Mouse (Mus musculus): ENCODE data around the gene Cdkal1. TPM values are rescaled to one million over a fixed set of nuclear protein-coding genes. Genes with fewer than 3 reads are reported as not detected.

Gene Cdkal1
- polyA plus RNA-seq, 1 experiment from 2014 or later, result 29.0 TPM

- H3K9ac ChIP-seq (ENCODE audit: low read depth, low read length), result no peak overlapping the region
- H3K4me3 ChIP-seq (ENCODE audit: low read depth, low read length), result no peak overlapping the region
- H3K36me3 ChIP-seq (ENCODE audit: control insufficient read depth, insufficient read depth, low read length), result no peaks in the 10 kb centered on the region
- H3K27me3 ChIP-seq (ENCODE audit: control insufficient read depth, insufficient read depth, low read length), result no peaks in the 10 kb centered on the region
- no peak for ATAC-seq (ENCODE audit: low FRiP score)
- no peaks in the 10 kb centered on the region for H3K4me1 ChIP-seq (replicated peaks; ENCODE audit: control insufficient read depth, insufficient read depth, low read length)
- no peak overlapping the region for H3K4me2 ChIP-seq (replicated peaks; ENCODE audit: low read depth, low read length)
- 63% methylated on average over 2 of the region's 2 CpGs for WGBS
- no peak for DNase-seq (ENCODE audit: low spot score)
- H3K27ac ChIP-seq (ENCODE audit: low read depth, low read length), result no peak overlapping the region
- no peaks in the 10 kb centered on the region for H3K9me3 ChIP-seq (ENCODE audit: control insufficient read depth, low read length)
Observed at GRCm38 (mm10) chr13:29599646-29600045, 255.8 kb downstream of the Cdkal1 start.

DNA sequence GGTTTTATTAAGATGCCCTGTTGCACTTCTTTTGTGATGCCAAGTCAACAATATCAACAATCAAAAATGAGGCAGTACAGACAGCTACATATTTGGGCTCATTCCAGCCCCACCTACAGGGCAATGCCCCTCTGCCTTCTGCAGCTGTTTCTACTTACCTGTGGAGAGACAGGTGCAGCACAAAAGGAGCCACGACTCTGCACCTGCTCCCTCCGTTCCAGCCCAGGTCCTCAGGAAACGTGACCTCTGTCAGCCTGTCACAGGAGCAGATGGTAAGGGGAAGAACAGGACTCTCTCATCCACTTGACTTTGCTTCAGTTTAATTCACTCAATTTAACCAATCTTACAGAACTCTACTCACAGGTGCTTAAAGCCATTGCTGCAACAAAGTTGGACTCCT is 258.7 kb downstream of the Cdkal1 start:
- no peak overlapping the region for H3K27ac ChIP-seq (ENCODE audit: low read depth, low read length)
- DNase-seq (ENCODE audit: low spot score) (no peak), ATAC-seq (ENCODE audit: low FRiP score) (no peak)
- H3K9ac ChIP-seq (ENCODE audit: low read depth, low read length), result no peak overlapping the region
- no peaks in the 10 kb centered on the region for H3K4me1 ChIP-seq (replicated peaks; ENCODE audit: control insufficient read depth, insufficient read depth, low read length)
- no peaks in the 10 kb centered on the region; the same call in 1 of the 2 replicates for H3K9me3 ChIP-seq (ENCODE audit: control insufficient read depth, low read length)
- no peak overlapping the region for H3K4me3 ChIP-seq (ENCODE audit: low read depth, low read length)
- H3K4me2 ChIP-seq (replicated peaks; ENCODE audit: low read depth, low read length), result no peak overlapping the region
- no peaks in the 10 kb centered on the region for H3K36me3 ChIP-seq (ENCODE audit: control insufficient read depth, insufficient read depth, low read length)
- WGBS, result 55% methylated on average over 3 of the region's 3 CpGs
- no peaks in the 10 kb centered on the region for H3K27me3 ChIP-seq (ENCODE audit: control insufficient read depth, insufficient read depth, low read length)

- Histone ChIP-seq H3K4me2 (replicated peaks; ENCODE audit: low read depth, low read length) (no peak overlapping the region), H3K4me3 (ENCODE audit: low read depth, low read length) (no peak overlapping the region), H3K9me3 (ENCODE audit: control insufficient read depth, low read length) (no peaks in the 10 kb centered on the region; the same call in 1 of the 2 replicates), H3K4me1 (replicated peaks; ENCODE audit: control insufficient read depth, insufficient read depth, low read length) (no peaks in the 10 kb centered on the region), H3K27me3 (ENCODE audit: control insufficient read depth, insufficient read depth, low read length) (no peaks in the 10 kb centered on the region), H3K9ac (ENCODE audit: low read depth, low read length) (no peak overlapping the region), H3K27ac (ENCODE audit: low read depth, low read length) (no peak overlapping the region), H3K36me3 (ENCODE audit: control insufficient read depth, insufficient read depth, low read length) (no peaks in the 10 kb centered on the region)
- DNase-seq (ENCODE audit: low spot score) (no peak), ATAC-seq (ENCODE audit: low FRiP score) (no peak)
- WGBS, result 95% methylated on average over 3 of the region's 3 CpGs
Observed at GRCm38 (mm10) chr13:29593096-29593495, 262.4 kb downstream of the Cdkal1 start.

- 87% methylated on average over 5 of the region's 5 CpGs for WGBS
- no peak for DNase-seq (ENCODE audit: low spot score)
- no peak overlapping the region for H3K4me2 ChIP-seq (replicated peaks; ENCODE audit: low read depth, low read length)
- H3K36me3 ChIP-seq (ENCODE audit: control insufficient read depth, insufficient read depth, low read length), result no peaks in the 10 kb centered on the region
- no peak overlapping the region for H3K9ac ChIP-seq (ENCODE audit: low read depth, low read length)
- H3K4me3 ChIP-seq (ENCODE audit: low read depth, low read length), result no peak overlapping the region
- no peaks in the 10 kb centered on the region; the same call in 1 of the 2 replicates for H3K9me3 ChIP-seq (ENCODE audit: control insufficient read depth, low read length)
- no peak overlapping the region for H3K27ac ChIP-seq (ENCODE audit: low read depth, low read length)
- ATAC-seq (ENCODE audit: low FRiP score), result no peak
- no peaks in the 10 kb centered on the region for H3K4me1 ChIP-seq (replicated peaks; ENCODE audit: control insufficient read depth, insufficient read depth, low read length)
- H3K27me3 ChIP-seq (ENCODE audit: control insufficient read depth, insufficient read depth, low read length), result no peaks in the 10 kb centered on the region
Observed at GRCm38 (mm10) chr13:29590685-29591084, 264.8 kb downstream of the Cdkal1 start.

DNA sequence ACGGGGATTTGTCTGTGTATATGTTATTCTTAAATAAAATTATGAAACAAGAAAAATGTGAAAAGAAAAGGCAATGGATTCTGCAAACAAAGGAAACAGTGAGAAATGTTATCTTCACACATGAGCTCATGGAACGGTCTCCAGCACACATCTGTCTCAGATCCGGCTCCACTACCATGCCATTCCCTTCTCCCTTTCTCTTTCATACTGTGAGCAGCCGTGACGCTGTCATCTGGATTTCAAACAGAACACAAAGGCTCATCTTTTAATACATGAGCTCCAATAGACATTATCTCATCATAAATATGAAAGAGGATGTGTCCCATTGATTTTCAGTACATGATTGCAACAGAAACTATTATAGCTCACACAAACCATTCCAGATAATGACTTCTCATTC is 265.3 kb downstream of the Cdkal1 start:
- H3K4me3 ChIP-seq (ENCODE audit: low read depth, low read length), result no peak overlapping the region
- no peak overlapping the region for H3K4me2 ChIP-seq (replicated peaks; ENCODE audit: low read depth, low read length)
- no peaks in the 10 kb centered on the region for H3K27me3 ChIP-seq (ENCODE audit: control insufficient read depth, insufficient read depth, low read length)
- H3K36me3 ChIP-seq (ENCODE audit: control insufficient read depth, insufficient read depth, low read length), result no peaks in the 10 kb centered on the region
- no peak overlapping the region for H3K27ac ChIP-seq (ENCODE audit: low read depth, low read length)
- no peaks in the 10 kb centered on the region for H3K4me1 ChIP-seq (replicated peaks; ENCODE audit: control insufficient read depth, insufficient read depth, low read length)
- no peaks in the 10 kb centered on the region; the same call in 1 of the 2 replicates for H3K9me3 ChIP-seq (ENCODE audit: control insufficient read depth, low read length)
- ATAC-seq (ENCODE audit: low FRiP score), result no peak
- H3K9ac ChIP-seq (ENCODE audit: low read depth, low read length), result no peak overlapping the region
- DNase-seq (ENCODE audit: low spot score), result no peak
- 78% methylated on average over 5 of the region's 5 CpGs for WGBS

DNA sequence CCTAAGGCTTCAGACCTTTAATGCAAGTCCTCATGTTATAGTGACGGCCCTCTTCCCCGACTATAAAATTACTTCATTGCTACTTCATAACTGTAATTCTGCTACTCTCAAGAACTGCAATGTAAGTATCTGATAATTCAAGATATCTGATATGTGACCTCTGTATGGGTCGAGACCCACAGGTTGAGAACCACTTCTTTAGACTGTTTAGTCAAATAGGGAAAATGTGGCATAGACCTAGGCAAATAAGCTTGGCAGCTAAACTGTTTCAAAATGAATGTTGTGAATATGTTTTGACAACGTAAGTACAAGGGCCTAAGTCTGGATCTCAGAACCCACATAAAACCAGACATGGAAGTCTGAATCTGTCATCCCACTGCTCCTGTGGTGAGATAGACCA is 266.8 kb downstream of the Cdkal1 start:
- WGBS, result 93% methylated on average over 4 of the region's 4 CpGs

DNA sequence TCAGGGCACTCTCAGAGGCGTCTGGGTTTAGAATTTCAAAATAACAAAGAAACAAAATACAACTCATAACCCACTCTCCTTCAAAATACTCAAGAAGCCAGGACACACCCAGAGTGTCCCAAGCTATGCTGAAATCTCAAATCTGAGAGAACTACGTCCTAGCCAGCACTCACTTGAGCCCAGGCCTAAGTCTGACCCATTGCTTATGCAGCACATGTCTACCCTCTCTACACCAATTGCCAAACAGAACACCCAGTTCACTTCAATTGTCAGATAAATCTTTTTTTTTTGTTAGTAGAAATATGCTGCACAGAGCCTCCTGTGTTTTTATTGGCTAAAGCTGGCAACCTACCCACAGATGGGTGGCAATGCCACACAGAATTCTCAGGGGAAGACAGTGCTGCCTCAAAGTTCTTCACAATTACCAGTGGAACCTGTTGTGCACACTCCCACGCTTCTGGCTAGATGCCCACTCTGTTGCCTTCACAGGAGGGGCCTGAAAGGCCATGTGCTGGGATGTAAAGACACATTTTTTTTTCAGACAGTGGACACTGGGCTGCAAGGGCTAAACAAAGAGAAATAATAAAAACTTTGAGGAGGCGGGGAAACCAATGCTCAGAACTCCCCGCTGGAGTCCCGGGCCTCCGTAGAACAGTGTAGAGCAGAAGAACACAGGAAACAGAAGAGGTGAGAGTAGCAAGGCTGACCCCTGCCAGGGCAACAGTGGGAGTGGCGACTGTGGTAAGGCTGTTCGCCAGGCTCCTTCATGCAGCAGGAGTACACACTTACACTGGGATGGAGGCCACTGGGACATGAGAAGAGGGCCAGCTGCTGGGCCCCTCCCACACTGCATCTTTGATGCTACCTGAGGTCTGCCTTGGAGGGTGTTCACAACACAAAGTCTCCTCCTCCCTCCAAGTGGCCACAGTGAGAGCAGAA is 273.4 kb downstream of the Cdkal1 start:
- H3K4me2 ChIP-seq (replicated peaks; ENCODE audit: low read depth, low read length), result no peak overlapping the region
- H3K9me3 ChIP-seq (ENCODE audit: control insufficient read depth, low read length), result no peaks in the 10 kb centered on the region
- no peak for ATAC-seq (ENCODE audit: low FRiP score)
- H3K36me3 ChIP-seq (ENCODE audit: control insufficient read depth, insufficient read depth, low read length), result no peaks in the 10 kb centered on the region
- H3K4me3 ChIP-seq (ENCODE audit: low read depth, low read length), result no peak overlapping the region
- H3K9ac ChIP-seq (ENCODE audit: low read depth, low read length), result no peak overlapping the region
- no peak overlapping the region for H3K27ac ChIP-seq (ENCODE audit: low read depth, low read length)
- no peaks in the 10 kb centered on the region for H3K27me3 ChIP-seq (ENCODE audit: control insufficient read depth, insufficient read depth, low read length)
- H3K4me1 ChIP-seq (replicated peaks; ENCODE audit: control insufficient read depth, insufficient read depth, low read length), result no peaks in the 10 kb centered on the region
- DNase-seq (ENCODE audit: low spot score), result no peak
- 83% methylated on average over 9 of the region's 9 CpGs for WGBS

More for the DNA sequence above, 266.8 kb downstream of the Cdkal1 start:
- DNase-seq (ENCODE audit: low spot score), result no peak
- H3K4me3 ChIP-seq (ENCODE audit: low read depth, low read length), result no peak overlapping the region
- ATAC-seq (ENCODE audit: low FRiP score), result no peak
- H3K27ac ChIP-seq (ENCODE audit: low read depth, low read length), result no peak overlapping the region
- H3K9ac ChIP-seq (ENCODE audit: low read depth, low read length), result no peak overlapping the region
- H3K4me1 ChIP-seq (replicated peaks; ENCODE audit: control insufficient read depth, insufficient read depth, low read length), result no peaks in the 10 kb centered on the region
- H3K27me3 ChIP-seq (ENCODE audit: control insufficient read depth, insufficient read depth, low read length), result no peaks in the 10 kb centered on the region
- no peaks in the 10 kb centered on the region; the same call in 1 of the 2 replicates for H3K9me3 ChIP-seq (ENCODE audit: control insufficient read depth, low read length)
- no peak overlapping the region for H3K4me2 ChIP-seq (replicated peaks; ENCODE audit: low read depth, low read length)
- no peaks in the 10 kb centered on the region for H3K36me3 ChIP-seq (ENCODE audit: control insufficient read depth, insufficient read depth, low read length)

DNA sequence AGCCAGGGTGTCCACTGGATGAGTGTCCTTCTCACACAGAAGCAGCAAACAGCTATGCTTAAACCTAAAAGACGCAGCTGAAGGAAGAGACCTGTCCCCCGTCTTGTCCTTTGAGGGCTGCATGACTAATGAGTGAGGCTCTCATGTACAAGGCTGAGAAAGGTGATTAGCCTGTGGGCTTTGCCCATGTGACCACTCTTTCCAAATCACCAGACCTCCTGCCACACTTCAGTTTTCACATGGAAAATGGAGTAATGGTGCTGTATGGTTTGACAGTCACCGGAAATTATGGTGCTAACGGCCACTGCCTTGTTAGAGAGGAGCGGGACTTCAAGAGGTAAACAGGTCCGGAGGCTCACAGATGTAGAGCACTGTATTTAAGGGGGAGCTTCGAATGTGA is 274.7 kb downstream of the Cdkal1 start:
- WGBS, result 84% methylated on average over 7 of the region's 7 CpGs
- Histone ChIP-seq H3K4me2 (replicated peaks; ENCODE audit: low read depth, low read length) (no peak overlapping the region), H3K27ac (ENCODE audit: low read depth, low read length) (no peak overlapping the region), H3K9me3 (ENCODE audit: control insufficient read depth, low read length) (no peaks in the 10 kb centered on the region), H3K4me3 (ENCODE audit: low read depth, low read length) (no peak overlapping the region), H3K36me3 (ENCODE audit: control insufficient read depth, insufficient read depth, low read length) (no peaks in the 10 kb centered on the region), H3K9ac (ENCODE audit: low read depth, low read length) (no peak overlapping the region), H3K4me1 (replicated peaks; ENCODE audit: control insufficient read depth, insufficient read depth, low read length) (no peaks in the 10 kb centered on the region), H3K27me3 (ENCODE audit: control insufficient read depth, insufficient read depth, low read length) (no peaks in the 10 kb centered on the region)
- no peak for DNase-seq (ENCODE audit: low spot score)
- no peak for ATAC-seq (ENCODE audit: low FRiP score)

DNA sequence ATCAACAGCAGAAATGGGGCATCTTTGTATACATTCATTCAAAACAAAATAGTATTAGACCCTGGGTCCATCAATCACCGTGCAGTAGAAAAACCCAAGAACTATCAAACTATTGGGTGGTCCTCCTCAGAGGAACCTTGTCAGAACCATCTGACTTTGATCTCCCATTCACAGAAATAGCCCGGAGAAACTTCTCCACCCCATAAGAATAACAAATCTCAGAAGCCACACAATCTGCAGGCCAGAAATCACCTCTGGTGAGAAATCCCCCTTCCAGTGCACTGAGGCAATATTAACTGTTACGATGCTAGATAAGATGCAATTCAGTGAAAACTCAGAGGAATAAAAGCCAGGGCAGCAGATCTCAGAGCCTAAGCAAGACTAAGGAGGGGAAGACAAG is 275.5 kb downstream of the Cdkal1 start:
- DNase-seq (ENCODE audit: low spot score) (no peak), ATAC-seq (ENCODE audit: low FRiP score) (no peak)
- no peaks in the 10 kb centered on the region for H3K27me3 ChIP-seq (ENCODE audit: control insufficient read depth, insufficient read depth, low read length)
- no peaks in the 10 kb centered on the region for H3K36me3 ChIP-seq (ENCODE audit: control insufficient read depth, insufficient read depth, low read length)
- no peak overlapping the region for H3K27ac ChIP-seq (ENCODE audit: low read depth, low read length)
- no peak overlapping the region for H3K4me2 ChIP-seq (replicated peaks; ENCODE audit: low read depth, low read length)
- WGBS, result 76% methylated on average over 3 of the region's 3 CpGs
- H3K9ac ChIP-seq (ENCODE audit: low read depth, low read length), result no peak overlapping the region
- H3K4me3 ChIP-seq (ENCODE audit: low read depth, low read length), result no peak overlapping the region
- H3K4me1 ChIP-seq (replicated peaks; ENCODE audit: control insufficient read depth, insufficient read depth, low read length), result no peaks in the 10 kb centered on the region
- H3K9me3 ChIP-seq (ENCODE audit: control insufficient read depth, low read length), result no peaks in the 10 kb centered on the region

Data from hindbrain, embryonic 11.5 days (tissue).